Mouse (Mus musculus): ENCODE results near the gene Tmigd1.

GRCm38 (mm10) chr11:76898751-76899150 lies 3.2 kb upstream of the Tmigd1 start:
- TF ChIP-seq CTCF (IDR thresholded peaks at IDR 0.05; ENCODE audit: low read depth) (no peak), EP300 (optimal IDR thresholded peaks at IDR 0.05) (no peak)

Data from stomach, postnatal 0 days (tissue).